Mouse (Mus musculus) kidney, postnatal 0 days (tissue): Measurements from ENCODE around the gene Phldb2. TPM values are rescaled to one million over a fixed set of nuclear protein-coding genes. Genes with fewer than 3 reads are reported as not detected.

Source experiments
- ATAC-seq: fragments of 200-750 bp; cut with Nextera tagmentation; replicated peaks from 2 replicates; pipeline ENCODE4 v1.8.0; 2017; ENCODE audit warnings: low read depth, moderate number of reproducible peaks, moderate TSS enrichment, moderate library complexity; ENCODE audit not compliant: low FRiP score
- DNase-seq: peaks from one replicate; pipeline ENCODE4 v3.0.0-alpha.2; 2016; ENCODE audit warnings: low spot score
- H3K27ac ChIP-seq: fragments of 300-500 bp; sonication (generic); 2 replicates; pipeline ENCODE4 v1.5.1; 2014; ENCODE audit warnings: mild to moderate bottlenecking
- H3K27me3 ChIP-seq: fragments of 300-500 bp; sonication (generic); 2 replicates; pipeline ENCODE4 v1.6.1; 2014; ENCODE audit warnings: low read length, mixed read lengths; ENCODE audit not compliant: insufficient read depth
- H3K36me3 ChIP-seq: fragments of 300-500 bp; sonication (generic); 2 replicates; pipeline ENCODE4 v1.6.1; 2014; ENCODE audit warnings: low read length, mixed read lengths; ENCODE audit not compliant: insufficient read depth
- H3K4me1 ChIP-seq: fragments of 300-500 bp; sonication (generic); replicated peaks from 2 replicates; pipeline ENCODE4 v1.6.1; 2014; ENCODE audit warnings: antibody characterized with exemption, low read length, mixed read lengths; ENCODE audit not compliant: insufficient read depth
- H3K4me2 ChIP-seq: fragments of 300-500 bp; sonication (generic); 2 replicates; pipeline ENCODE4 v1.6.1; 2014; ENCODE audit warnings: mild to moderate bottlenecking, low read length, moderate library complexity, mixed read lengths
- H3K4me3 ChIP-seq: fragments of 300-500 bp; sonication (generic); replicated peaks from 2 replicates; pipeline ENCODE4 v1.5.1; 2014; ENCODE audit warnings: low read depth, low read length
- H3K9ac ChIP-seq: fragments of 300-500 bp; sonication (generic); 2 replicates; pipeline ENCODE4 v1.6.1; 2014; ENCODE audit warnings: low read depth, low read length
- H3K9me3 ChIP-seq: fragments of 300-500 bp; sonication (generic); replicated peaks from 2 replicates; pipeline ENCODE4 v1.6.1; 2016; ENCODE audit warnings: low read length, inconsistent platforms, mixed read lengths
- CTCF ChIP-seq: IDR thresholded peaks from 2 replicates; pipeline ENCODE4 v1.5.1; 2016; ENCODE audit warnings: antibody characterized with exemption, low read depth, mild to moderate bottlenecking, moderate library complexity
- WGBS: fragments of 180-500 bp; shearing (Covaris S2); extraction: QIAGEN DNeasy Blood & Tissue Kit; methylation state at CpG from one replicate; pipeline ENCODE4 v1.1.7; 2014; 5-methylcytosine and 5-hydroxymethylcytosine counted together
- polyA plus RNA-seq: library from polyadenylated mRNA; unstranded; fragments of >200 nt; fragmentation: Nextera tagmentation; extraction: Ambion mirVana; gene quantifications from 2 replicates; pipeline ENCODE4 v1.2.1, GENCODE M21; 2015

Phldb2 gene
- polyA plus RNA-seq, 1 experiment from 2014 or later, result 74.2 TPM

DNA sequence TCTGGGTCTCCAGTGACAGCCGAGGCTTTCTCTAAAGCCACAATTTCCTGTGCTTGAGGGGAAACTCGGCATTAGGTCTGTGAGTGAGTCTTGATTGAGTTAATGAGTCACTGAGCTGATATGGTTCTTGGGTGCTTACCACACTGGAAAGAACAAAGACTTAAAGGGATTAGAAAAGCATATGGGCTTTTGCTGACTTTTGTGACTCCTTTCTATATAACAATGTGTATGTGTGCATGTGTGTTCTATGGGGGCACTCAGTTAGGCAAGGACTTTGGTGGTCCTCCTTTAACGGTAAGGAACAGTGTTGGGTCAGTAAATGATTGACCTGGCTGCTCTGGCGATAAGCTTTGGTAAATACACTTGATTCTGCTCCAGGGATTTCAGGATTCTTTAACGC, 897 bp downstream of the Phldb2 start:
- WGBS, result 34% methylated on average over 5 of the region's 5 CpGs
- no peak for TF ChIP-seq CTCF

DNA sequence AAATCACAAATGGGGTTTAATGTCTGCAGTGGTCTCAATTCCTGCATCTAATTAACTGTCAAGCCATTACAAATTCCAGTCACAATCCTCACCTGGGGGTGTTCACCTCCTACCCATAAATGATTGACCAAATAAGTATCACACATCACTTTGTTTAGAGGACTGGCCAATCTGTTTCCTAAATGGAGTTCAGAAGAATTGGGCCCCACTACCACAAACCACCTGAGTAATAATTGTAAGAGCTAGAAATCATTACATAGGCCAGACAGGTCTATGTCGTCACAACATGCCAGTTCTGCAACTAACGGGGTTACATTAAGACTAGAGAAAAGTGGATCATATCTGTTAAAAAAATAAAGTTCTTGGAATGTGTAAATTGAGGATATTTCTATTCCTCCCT, 1.4 kb downstream of the Phldb2 start:
- peak overlapping the region; percentile 44 for H3K4me2 ChIP-seq
- no peak overlapping the region for H3K4me3 ChIP-seq
- H3K9ac ChIP-seq, result no peak overlapping the region
- peak overlapping the region; percentile 89 for H3K27ac ChIP-seq
- no peaks in the 10 kb centered on the region; the same call in 1 of the 2 replicates for H3K4me1 ChIP-seq
- no peak for TF ChIP-seq CTCF
- ATAC-seq (peak; percentile 81), DNase-seq (no peak)
- no peaks in the 10 kb centered on the region for H3K9me3 ChIP-seq
- no peaks in the 10 kb centered on the region for H3K36me3 ChIP-seq
- 58% methylated on average over 2 of the region's 2 CpGs for WGBS
- H3K27me3 ChIP-seq, result no peaks in the 10 kb centered on the region

More for the DNA sequence above, 897 bp downstream of the Phldb2 start:
- DNase-seq (peak; percentile 49), ATAC-seq (peak; percentile 80)
- H3K9ac ChIP-seq, result no peak overlapping the region
- peak overlapping the region; percentile 89 for H3K27ac ChIP-seq
- peak overlapping the region; percentile 44 for H3K4me2 ChIP-seq
- H3K9me3 ChIP-seq, result no peaks in the 10 kb centered on the region
- H3K36me3 ChIP-seq, result no peaks in the 10 kb centered on the region
- no peaks in the 10 kb centered on the region; the same call in 1 of the 2 replicates for H3K4me1 ChIP-seq
- peak overlapping the region; percentile 7; the same call in 1 of the 2 replicates for H3K4me3 ChIP-seq
- H3K27me3 ChIP-seq, result no peaks in the 10 kb centered on the region

DNA sequence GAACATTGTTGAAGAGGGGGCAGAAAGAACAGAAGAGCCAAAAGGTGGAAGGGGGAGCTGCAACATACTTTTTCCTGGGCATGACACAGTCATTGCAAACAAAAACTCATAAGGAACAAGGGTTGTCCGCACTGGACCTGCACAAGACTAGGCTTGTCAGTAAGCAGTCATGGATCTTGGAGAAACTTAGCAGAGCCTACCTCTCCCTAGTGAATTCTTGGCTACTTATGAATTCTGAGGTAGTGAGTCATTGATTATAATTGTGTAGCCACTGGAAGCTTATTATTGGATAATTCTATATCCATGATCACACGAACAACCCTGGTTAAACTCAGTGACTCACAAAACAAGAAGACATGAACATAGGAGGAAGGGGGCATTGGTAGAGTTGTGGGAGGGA, 7.1 kb downstream of the Phldb2 start:
- Histone ChIP-seq H3K9ac (no peak overlapping the region), H3K4me3 (no peak overlapping the region), H3K4me2 (peak overlapping the region; percentile 25; the same call in 1 of the 2 replicates), H3K36me3 (no peaks in the 10 kb centered on the region), H3K4me1 (peaks cover 19% of the 10 kb centered on the region; the same call in 1 of the 2 replicates), H3K9me3 (no peaks in the 10 kb centered on the region), H3K27ac (peak overlapping the region; percentile 79), H3K27me3 (no peaks in the 10 kb centered on the region)
- no peak for TF ChIP-seq CTCF
- WGBS, result 85% methylated on average over 2 of the region's 2 CpGs
- DNase-seq (no peak), ATAC-seq (no peak)

DNA sequence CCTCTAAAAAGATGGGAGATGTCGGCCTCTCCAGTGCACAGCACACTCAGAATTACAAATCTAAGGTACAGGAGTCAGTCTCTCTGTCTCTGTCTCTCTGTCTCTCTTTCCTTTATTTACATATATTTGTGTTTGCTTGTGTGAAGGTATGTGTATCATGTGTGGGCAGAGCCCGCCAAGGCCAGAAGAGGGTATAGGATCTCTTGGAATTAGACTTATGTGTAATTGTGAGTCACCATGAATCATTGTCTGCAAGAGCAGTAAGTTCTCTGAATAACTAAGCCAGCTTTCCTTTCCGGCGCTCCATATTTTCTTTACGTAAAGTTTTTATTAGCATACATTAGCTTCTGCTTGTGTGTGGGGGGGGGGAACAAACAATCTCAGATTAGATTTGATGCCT, 7.7 kb downstream of the Phldb2 start:
- Histone ChIP-seq H3K4me3 (no peak overlapping the region), H3K4me2 (peak overlapping the region; percentile 38), H3K27me3 (no peaks in the 10 kb centered on the region), H3K9ac (no peak overlapping the region), H3K27ac (peak overlapping the region; percentile 79), H3K36me3 (no peaks in the 10 kb centered on the region), H3K4me1 (peaks cover 19% of the 10 kb centered on the region; the same call in 1 of the 2 replicates), H3K9me3 (no peaks in the 10 kb centered on the region)
- TF ChIP-seq CTCF, result no peak
- 45% methylated on average over 5 of the region's 5 CpGs for WGBS
- ATAC-seq (peak; percentile 35; the same call in 1 of the 2 replicates), DNase-seq (no peak)

DNA sequence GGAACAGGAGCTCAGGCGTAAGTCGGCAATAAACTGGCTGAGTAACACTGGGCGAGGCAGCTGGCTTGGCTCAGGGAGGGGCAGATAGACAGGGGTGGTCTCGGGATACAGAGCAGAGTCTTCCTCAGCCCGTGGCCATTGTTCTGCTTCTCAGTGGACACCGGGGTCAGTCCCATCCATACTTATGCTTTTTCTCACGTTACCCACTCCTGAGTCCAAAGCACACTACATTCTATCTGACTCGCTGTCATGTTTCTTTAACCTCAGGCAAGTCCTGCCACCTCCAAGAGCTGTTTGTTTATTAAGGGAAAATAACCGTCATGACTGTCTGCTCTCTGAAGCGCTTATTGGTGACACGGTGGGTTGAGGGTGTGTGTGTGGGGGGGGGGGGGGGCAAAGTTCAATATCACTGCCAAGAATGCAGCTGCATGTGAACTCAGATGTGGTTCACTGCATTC, 8.2 kb downstream of the Phldb2 start:
- Histone ChIP-seq H3K27ac (peak overlapping the region; percentile 79), H3K9me3 (no peaks in the 10 kb centered on the region), H3K4me2 (peak overlapping the region; percentile 38), H3K36me3 (no peaks in the 10 kb centered on the region), H3K4me3 (no peak overlapping the region), H3K27me3 (no peaks in the 10 kb centered on the region), H3K9ac (no peak overlapping the region), H3K4me1 (peaks cover 19% of the 10 kb centered on the region; the same call in 1 of the 2 replicates)
- 12% methylated on average over 11 of the region's 11 CpGs for WGBS
- no peak for TF ChIP-seq CTCF
- DNase-seq (peak; percentile 72), ATAC-seq (peak; percentile 96)

DNA sequence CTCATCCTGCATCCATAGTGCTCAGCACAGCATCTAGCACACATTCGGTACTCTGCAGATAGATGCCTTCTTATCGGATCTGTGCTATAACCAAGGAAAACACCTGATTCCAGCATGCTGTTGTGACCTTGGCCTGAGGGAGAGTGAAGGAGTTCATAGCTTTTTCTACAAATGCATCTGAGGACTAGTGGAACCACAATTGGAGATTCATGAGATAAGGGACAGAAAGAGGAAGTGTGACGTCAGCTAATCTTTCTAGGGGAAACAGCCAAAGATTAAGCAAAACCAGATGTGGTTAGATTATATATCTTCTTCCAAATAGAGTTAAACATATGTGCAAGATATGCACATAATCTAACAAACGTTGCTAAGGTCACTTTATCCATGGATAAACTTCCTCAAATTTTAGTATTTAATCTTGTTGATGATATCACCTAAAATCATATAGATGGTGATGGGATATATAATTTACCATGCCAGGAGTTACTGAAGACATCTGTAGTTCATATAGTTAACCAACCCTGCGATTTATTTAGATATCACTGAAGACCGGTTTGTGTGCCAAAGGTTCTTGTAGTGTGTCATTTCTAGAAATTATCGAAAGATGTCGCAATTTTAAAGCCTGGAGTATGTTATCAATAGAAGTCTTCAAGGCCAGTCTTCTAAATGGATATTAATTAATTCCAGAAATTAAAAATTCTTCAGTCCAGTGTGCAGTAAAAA, 11.1 kb downstream of the Phldb2 start:
- H3K36me3 ChIP-seq, result no peaks in the 10 kb centered on the region
- no peaks in the 10 kb centered on the region for H3K27me3 ChIP-seq
- ATAC-seq (no peak), DNase-seq (peak; percentile 52)
- WGBS, result 75% methylated on average over 8 of the region's 8 CpGs
- H3K4me2 ChIP-seq, result no peak overlapping the region
- H3K27ac ChIP-seq, result no peak overlapping the region; the same call in 1 of the 2 replicates
- H3K4me1 ChIP-seq, result peaks cover 19% of the 10 kb centered on the region; the same call in 1 of the 2 replicates
- H3K9ac ChIP-seq, result no peak overlapping the region
- TF ChIP-seq CTCF, result no peak
- H3K4me3 ChIP-seq, result no peak overlapping the region
- no peaks in the 10 kb centered on the region for H3K9me3 ChIP-seq
